Mouse (Mus musculus) lung, embryonic 15.5 days (tissue): ENCODE results near the gene Ppp1r32. TPM values are rescaled to one million over a fixed set of nuclear protein-coding genes. Genes with fewer than 3 reads are reported as not detected.
A peak's percentile ranks its signal among the peaks of the same experiment; 100 is the strongest.

Experiments
- ATAC-seq: fragments of 200-750 bp; cut with Nextera tagmentation; 2 replicates; pipeline ENCODE4 v1.8.0; 2017; ENCODE audit warnings: moderate number of reproducible peaks, borderline replicate concordance; ENCODE audit not compliant: low FRiP score, low TSS enrichment; ENCODE audit errors: extremely low read depth
- H3K27ac ChIP-seq: fragments of 300-500 bp; sonication (generic); 2 replicates; pipeline ENCODE4 v1.5.1; 2015; ENCODE audit warnings: moderate library complexity, mild to moderate bottlenecking, inconsistent platforms
- H3K27me3 ChIP-seq: fragments of 300-500 bp; sonication (generic); 2 replicates; pipeline ENCODE4 v1.6.1; 2015; ENCODE audit warnings: inconsistent platforms
- H3K36me3 ChIP-seq: fragments of 300-500 bp; sonication (generic); 2 replicates; pipeline ENCODE4 v1.6.1; 2015; ENCODE audit warnings: inconsistent platforms
- H3K4me1 ChIP-seq: fragments of 300-500 bp; sonication (generic); 2 replicates; pipeline ENCODE4 v1.6.1; 2015; ENCODE audit warnings: inconsistent platforms
- H3K4me2 ChIP-seq: fragments of 300-500 bp; sonication (generic); 2 replicates; pipeline ENCODE4 v1.6.1; 2015; ENCODE audit warnings: inconsistent platforms, mild to moderate bottlenecking, moderate library complexity
- H3K4me3 ChIP-seq: fragments of 300-500 bp; sonication (generic); 2 replicates; pipeline ENCODE4 v1.5.1; 2015; ENCODE audit warnings: mild to moderate bottlenecking, inconsistent platforms
- H3K9ac ChIP-seq: fragments of 300-500 bp; sonication (generic); 2 replicates; pipeline ENCODE4 v1.6.1; 2015; ENCODE audit warnings: inconsistent platforms
- H3K9me3 ChIP-seq: fragments of 300-500 bp; sonication (generic); 2 replicates; pipeline ENCODE4 v1.6.1; 2016; ENCODE audit warnings: inconsistent platforms
- WGBS: fragments of 180-500 bp; shearing (Covaris S2); methylation state at CpG from one replicate; pipeline ENCODE4 v1.1.7; 2015; 5-methylcytosine and 5-hydroxymethylcytosine counted together
- polyA plus RNA-seq: library from polyadenylated mRNA; unstranded; fragments of >200 nt; fragmentation: Nextera tagmentation; extraction: Ambion mirVana; gene quantifications from 2 replicates; pipeline ENCODE4 v1.2.1, GENCODE M21; 2015

Gene Ppp1r32
- polyA plus RNA-seq = 0.81 and 0.87 TPM in 2 replicates

- peak; percentile 60; the same call in 1 of the 2 replicates for ATAC-seq
Measured at GRCm38 (mm10) chr19:10482703-10483102, at the start of gene Ppp1r32. TSS of gene Ppp1r32 (minus strand) at chr19:10482928.

GRCm38 (mm10) chr19:10530082-10530481 is 47.4 kb upstream of the Ppp1r32 start:
- H3K4me1 ChIP-seq = peaks cover 20% of the 10 kb centered on the region
- no peak overlapping the region for H3K9ac ChIP-seq
- no peak for ATAC-seq
- H3K4me2 ChIP-seq = no peak overlapping the region
- no peak overlapping the region for H3K27ac ChIP-seq
- peaks cover 63% of the 10 kb centered on the region for H3K36me3 ChIP-seq
- 94% methylated on average over 1 of the region's 1 CpGs for WGBS
- no peaks in the 10 kb centered on the region for H3K9me3 ChIP-seq
- no peak overlapping the region for H3K4me3 ChIP-seq
- no peaks in the 10 kb centered on the region for H3K27me3 ChIP-seq

More at GRCm38 (mm10) chr19:10482703-10483102, at the start of gene Ppp1r32:
- 0 out of 2 replicates have a peak, but pooled peaks cover 5% of the 10 kb centered on the region for H3K4me1 ChIP-seq
- no peak within 1 kb of the TSS for H3K4me3 ChIP-seq
- no peaks in the 10 kb centered on the region for H3K27me3 ChIP-seq
- no peak within 1 kb of the TSS for H3K27ac ChIP-seq
- 28% methylated on average over 6 of the region's 6 CpGs for WGBS
- no peak within 1 kb of the TSS for H3K9ac ChIP-seq
- no peaks in the 10 kb centered on the region for H3K9me3 ChIP-seq
- no peaks in the 10 kb centered on the region for H3K36me3 ChIP-seq
- no peak within 1 kb of the TSS for H3K4me2 ChIP-seq

GRCm38 (mm10) chr19:10525910-10526309 is 43.2 kb upstream of the Ppp1r32 start, which contains the start of gene Sdhaf2:
TSS of gene Sdhaf2 (minus strand) at chr19:10526142.
- Histone ChIP-seq H3K9me3 (no peaks in the 10 kb centered on the region), H3K27me3 (no peaks in the 10 kb centered on the region), H3K4me3 (peak within 1 kb of the TSS; percentile 93), H3K4me1 (peaks cover 27% of the 10 kb centered on the region), H3K36me3 (peaks cover 28% of the 10 kb centered on the region), H3K9ac (peak within 1 kb of the TSS; percentile 99), H3K4me2 (peak within 1 kb of the TSS; percentile 73), H3K27ac (peak within 1 kb of the TSS; percentile 98)
- WGBS = under 1% methylated on average over 11 of the region's 11 CpGs
- ATAC-seq = no peak

- Histone ChIP-seq H3K27me3 (no peaks in the 10 kb centered on the region), H3K9me3 (no peaks in the 10 kb centered on the region), H3K27ac (peak within 1 kb of the TSS; percentile 98), H3K4me2 (peak within 1 kb of the TSS; percentile 73), H3K36me3 (peaks cover 23% of the 10 kb centered on the region), H3K4me1 (peaks cover 27% of the 10 kb centered on the region), H3K9ac (peak within 1 kb of the TSS; percentile 99), H3K4me3 (peak within 1 kb of the TSS; percentile 93)
- peak; percentile 96 for ATAC-seq
- under 1% methylated on average over 65 of the region's 93 CpGs for WGBS
Measured at GRCm38 (mm10) chr19:10525106-10525901, 42.6 kb upstream of the Ppp1r32 start, which contains the start of gene Cpsf7. TSS of gene Cpsf7 (plus strand) at chr19:10525266.

- peaks cover 17% of the 10 kb centered on the region for H3K36me3 ChIP-seq
- under 1% methylated on average over 19 of the region's 19 CpGs for WGBS
- no peaks in the 10 kb centered on the region for H3K27me3 ChIP-seq
- peak overlapping the region; percentile 73 for H3K4me2 ChIP-seq
- peaks cover 27% of the 10 kb centered on the region for H3K4me1 ChIP-seq
- ATAC-seq = no peak
- H3K27ac ChIP-seq = peak overlapping the region; percentile 98
- peak overlapping the region; percentile 99 for H3K9ac ChIP-seq
- H3K4me3 ChIP-seq = peak overlapping the region; percentile 93
- H3K9me3 ChIP-seq = no peaks in the 10 kb centered on the region
Measured at GRCm38 (mm10) chr19:10524784-10525105, 42.0 kb upstream of the Ppp1r32 start.

GRCm38 (mm10) chr19:10523483-10524080 is 40.9 kb upstream of the Ppp1r32 start:
- Histone ChIP-seq H3K36me3 (peaks cover 11% of the 10 kb centered on the region; the same call in 1 of the 2 replicates), H3K27ac (no peak overlapping the region), H3K4me2 (peak overlapping the region; percentile 73; the same call in 1 of the 2 replicates), H3K27me3 (no peaks in the 10 kb centered on the region), H3K4me1 (peaks cover 27% of the 10 kb centered on the region), H3K9me3 (no peaks in the 10 kb centered on the region), H3K4me3 (no peak overlapping the region), H3K9ac (no peak overlapping the region)
- WGBS = 62% methylated on average over 5 of the region's 5 CpGs
- ATAC-seq = no peak

GRCm38 (mm10) chr19:10521926-10522325 is 39.2 kb upstream of the Ppp1r32 start:
- Histone ChIP-seq H3K4me2 (no peak overlapping the region), H3K9me3 (no peaks in the 10 kb centered on the region), H3K27ac (no peak overlapping the region), H3K4me3 (no peak overlapping the region), H3K27me3 (no peaks in the 10 kb centered on the region), H3K9ac (no peak overlapping the region), H3K36me3 (peaks cover 11% of the 10 kb centered on the region), H3K4me1 (peaks cover 18% of the 10 kb centered on the region)
- no peak for ATAC-seq
- 70% methylated on average over 1 of the region's 1 CpGs for WGBS

- WGBS = 38% methylated on average over 1 of the region's 1 CpGs
- no peak overlapping the region for H3K4me2 ChIP-seq
- H3K4me3 ChIP-seq = no peak overlapping the region
- no peak for ATAC-seq
- no peak overlapping the region for H3K27ac ChIP-seq
- H3K27me3 ChIP-seq = no peaks in the 10 kb centered on the region
- H3K36me3 ChIP-seq = peaks cover 26% of the 10 kb centered on the region
- H3K9me3 ChIP-seq = no peaks in the 10 kb centered on the region
- H3K9ac ChIP-seq = no peak overlapping the region
- peaks cover 7% of the 10 kb centered on the region for H3K4me1 ChIP-seq
Measured at GRCm38 (mm10) chr19:10520355-10520754, 37.6 kb upstream of the Ppp1r32 start.

- Histone ChIP-seq H3K9me3 (no peaks in the 10 kb centered on the region), H3K9ac (no peak overlapping the region), H3K36me3 (peaks cover 33% of the 10 kb centered on the region), H3K4me3 (no peak overlapping the region), H3K27me3 (no peaks in the 10 kb centered on the region), H3K4me2 (no peak overlapping the region), H3K27ac (no peak overlapping the region), H3K4me1 (no peaks in the 10 kb centered on the region)
- 63% methylated on average over 6 of the region's 6 CpGs for WGBS
- ATAC-seq = no peak
Measured at GRCm38 (mm10) chr19:10510759-10511330, 28.1 kb upstream of the Ppp1r32 start.

- Histone ChIP-seq H3K4me3 (no peak overlapping the region), H3K4me2 (no peak overlapping the region), H3K9ac (no peak overlapping the region), H3K27ac (no peak overlapping the region), H3K4me1 (no peaks in the 10 kb centered on the region), H3K9me3 (no peaks in the 10 kb centered on the region), H3K36me3 (peaks cover 44% of the 10 kb centered on the region), H3K27me3 (no peaks in the 10 kb centered on the region)
- 0 out of 2 replicates have a peak, but pooled peaks have one; percentile 49 for ATAC-seq
- WGBS = 4% methylated on average over 4 of the region's 4 CpGs
Measured at GRCm38 (mm10) chr19:10502571-10502970, 19.8 kb upstream of the Ppp1r32 start.

- H3K9ac ChIP-seq = no peak overlapping the region
- no peak for ATAC-seq
- H3K27me3 ChIP-seq = no peaks in the 10 kb centered on the region
- H3K9me3 ChIP-seq = no peaks in the 10 kb centered on the region
- H3K36me3 ChIP-seq = peaks cover 36% of the 10 kb centered on the region
- H3K4me3 ChIP-seq = no peak overlapping the region
- no peak overlapping the region for H3K4me2 ChIP-seq
- no peak overlapping the region for H3K27ac ChIP-seq
- H3K4me1 ChIP-seq = no peaks in the 10 kb centered on the region
- WGBS = 73% methylated on average over 8 of the region's 8 CpGs
Measured at GRCm38 (mm10) chr19:10500581-10500980, 17.9 kb upstream of the Ppp1r32 start.
